Mouse (Mus musculus) liver, adult 2 months (tissue): Measurements from ENCODE around the gene Rpl5. TPM values are rescaled to one million over a fixed set of nuclear protein-coding genes. Genes with fewer than 3 reads are reported as not detected.

Experiments
- DNase-seq: peaks from one replicate; pipeline ENCODE4 v3.0.0-alpha.2; 2011; ENCODE audit warnings: low read depth, low spot score; ENCODE audit errors: extremely low read depth
- H3K27ac ChIP-seq: fragments of 200-500 bp; replicated peaks from 2 replicates; pipeline ENCODE4 v1.5.1; 2012; ENCODE audit warnings: low read depth, mild to moderate bottlenecking, control low read depth, inconsistent platforms, low read length; ENCODE audit not compliant: insufficient read depth
- H3K27me3 ChIP-seq: fragments of 200-500 bp; 2 replicates; pipeline ENCODE4 v1.6.1; 2012; ENCODE audit warnings: mild to moderate bottlenecking, moderate library complexity, low read length, inconsistent platforms; ENCODE audit not compliant: control insufficient read depth, insufficient read depth
- H3K36me3 ChIP-seq: fragments of 200-500 bp; 2 replicates; pipeline ENCODE4 v1.6.1; 2012; ENCODE audit warnings: low read length, inconsistent platforms; ENCODE audit not compliant: control insufficient read depth, insufficient read depth
- H3K4me1 ChIP-seq: fragments of 200-500 bp; 2 replicates; pipeline ENCODE4 v1.6.1; 2011; ENCODE audit warnings: low read length; ENCODE audit not compliant: control insufficient read depth, insufficient read depth
- H3K4me3 ChIP-seq: fragments of 200-500 bp; 2 replicates; pipeline ENCODE4 v1.5.1; 2011; ENCODE audit warnings: low read depth, mild to moderate bottlenecking, control low read depth, low read length, moderate library complexity; ENCODE audit not compliant: insufficient read depth
- H3K79me2 ChIP-seq: fragments of 200-500 bp; 2 replicates; pipeline ENCODE4 v1.6.1; 2012; ENCODE audit warnings: inconsistent platforms, mild to moderate bottlenecking, low read length, moderate library complexity; ENCODE audit not compliant: control insufficient read depth, insufficient read depth
- H3K9ac ChIP-seq: fragments of 200-500 bp; 2 replicates; pipeline ENCODE4 v1.6.1; 2012; ENCODE audit warnings: low read depth, mild to moderate bottlenecking, control low read depth, inconsistent platforms, low read length
- CTCF ChIP-seq: fragments of 200-500 bp; IDR thresholded peaks from 2 replicates; pipeline ENCODE4 v1.5.1; 2011; ENCODE audit warnings: low read depth, low read length, control low read depth
- POLR2A ChIP-seq: fragments of 200-500 bp; IDR thresholded peaks from 2 replicates; pipeline ENCODE4 v1.6.1; 2011; ENCODE audit warnings: low read length, control low read depth; ENCODE audit not compliant: insufficient read depth; ENCODE audit errors: extremely low read depth
- WGBS: fragments of 180-500 bp; shearing (Covaris S2); methylation state at CpG from one replicate; pipeline ENCODE4 v1.1.7; 2018; 5-methylcytosine and 5-hydroxymethylcytosine counted together
- polyA plus RNA-seq: library from polyadenylated mRNA; depleted of rRNA; stranded (reverse); fragments of >200 nt; gene quantifications from 2 replicates; pipeline ENCODE4 v1.2.3, GENCODE M21; 2012
- total RNA-seq: library from RNA; depleted of rRNA; stranded (reverse); fragments of >200 nt; gene quantifications from 2 replicates; pipeline ENCODE4 v1.2.3, GENCODE M21; 2014

The Rpl5 gene
- total and polyA plus RNA-seq, 2 experiments = 12.7 to 103 TPM

GRCm38 (mm10) chr5:107873330-107873729, 27.0 kb upstream of the Rpl5 start:
- Histone ChIP-seq H3K9ac (no peak overlapping the region), H3K4me1 (peaks cover 11% of the 10 kb centered on the region), H3K27me3 (no peaks in the 10 kb centered on the region), H3K36me3 (0 out of 2 replicates have a peak, but pooled peaks cover 2% of the 10 kb centered on the region), H3K27ac (no peak overlapping the region), H3K79me2 (peaks cover 12% of the 10 kb centered on the region; the same call in 1 of the 2 replicates), H3K4me3 (no peak overlapping the region; the same call in 1 of the 2 replicates)
- no peak for DNase-seq
- 86% methylated on average over 6 of the region's 6 CpGs for WGBS
- TF ChIP-seq POLR2A (no peak), CTCF (no peak)

- 26% methylated on average over 7 of the region's 7 CpGs for WGBS
- TF ChIP-seq POLR2A (no peak), CTCF (no peak)
- Histone ChIP-seq H3K27me3 (no peaks in the 10 kb centered on the region), H3K27ac (peak overlapping the region; percentile 56), H3K36me3 (0 out of 2 replicates have a peak, but pooled peaks cover 2% of the 10 kb centered on the region), H3K4me1 (peaks cover 11% of the 10 kb centered on the region), H3K79me2 (peaks cover 10% of the 10 kb centered on the region; the same call in 1 of the 2 replicates), H3K4me3 (peak overlapping the region; percentile 60), H3K9ac (peak overlapping the region; percentile 69)
- DNase-seq = peak; percentile 27
Measured at GRCm38 (mm10) chr5:107873886-107874302, 26.4 kb upstream of the Rpl5 start.

- H3K27me3 ChIP-seq = no peaks in the 10 kb centered on the region
- peak within 1 kb of the TSS; percentile 60 for H3K4me3 ChIP-seq
- H3K79me2 ChIP-seq = peaks cover 10% of the 10 kb centered on the region; the same call in 1 of the 2 replicates
- TF ChIP-seq CTCF (no peak), POLR2A (no peak)
- H3K27ac ChIP-seq = peak within 1 kb of the TSS; percentile 56
- 0 out of 2 replicates have a peak, but pooled peaks cover 2% of the 10 kb centered on the region for H3K36me3 ChIP-seq
- peak within 1 kb of the TSS; percentile 69 for H3K9ac ChIP-seq
- DNase-seq = peak; percentile 80
- 14% methylated on average over 4 of the region's 4 CpGs for WGBS
- H3K4me1 ChIP-seq = peaks cover 10% of the 10 kb centered on the region
Measured at GRCm38 (mm10) chr5:107874561-107875260, 25.6 kb upstream of the Rpl5 start, which contains the start of gene Evi5. Gene Evi5, minus strand, starts transcription at chr5:107875107.

- H3K27me3 ChIP-seq = no peaks in the 10 kb centered on the region
- no peak overlapping the region; the same call in 1 of the 2 replicates for H3K9ac ChIP-seq
- TF ChIP-seq POLR2A (no peak), CTCF (no peak)
- peaks cover 8% of the 10 kb centered on the region for H3K4me1 ChIP-seq
- DNase-seq = peak; percentile 90
- no peak overlapping the region for H3K4me3 ChIP-seq
- peak overlapping the region; percentile 41 for H3K27ac ChIP-seq
- 0 out of 2 replicates have a peak, but pooled peaks cover 2% of the 10 kb centered on the region for H3K36me3 ChIP-seq
- peaks cover 10% of the 10 kb centered on the region; the same call in 1 of the 2 replicates for H3K79me2 ChIP-seq
Measured at GRCm38 (mm10) chr5:107875261-107875611, 25.1 kb upstream of the Rpl5 start.

- peaks cover 10% of the 10 kb centered on the region; the same call in 1 of the 2 replicates for H3K79me2 ChIP-seq
- WGBS = 97% methylated on average over 1 of the region's 1 CpGs
- no peak for DNase-seq
Measured at GRCm38 (mm10) chr5:107877053-107877452, 23.2 kb upstream of the Rpl5 start.

More at GRCm38 (mm10) chr5:107877053-107877452, 23.2 kb upstream of the Rpl5 start:
- Histone ChIP-seq H3K4me3 (no peak overlapping the region), H3K4me1 (peaks cover 8% of the 10 kb centered on the region), H3K36me3 (no peaks in the 10 kb centered on the region), H3K9ac (no peak overlapping the region), H3K27me3 (no peaks in the 10 kb centered on the region), H3K27ac (no peak overlapping the region)
- no peak for TF ChIP-seq POLR2A
- TF ChIP-seq CTCF = peak; percentile 13; the same call in 1 of the 2 replicates
